Mouse (Mus musculus): ENCODE results near the gene Psph. TPM values are rescaled to one million over a fixed set of nuclear protein-coding genes. Genes with fewer than 3 reads are reported as not detected.
A peak's percentile ranks its signal among the peaks of the same experiment; 100 is the strongest.
"Not testable (repeated sequence)": the region's sequence is repeated elsewhere in the genome, so short reads cannot be mapped to it uniquely, and the experiment has no call there.

Psph gene
- total and polyA plus RNA-seq, 3 experiments, result 54.8 to 170 (median 148) TPM

DNA sequence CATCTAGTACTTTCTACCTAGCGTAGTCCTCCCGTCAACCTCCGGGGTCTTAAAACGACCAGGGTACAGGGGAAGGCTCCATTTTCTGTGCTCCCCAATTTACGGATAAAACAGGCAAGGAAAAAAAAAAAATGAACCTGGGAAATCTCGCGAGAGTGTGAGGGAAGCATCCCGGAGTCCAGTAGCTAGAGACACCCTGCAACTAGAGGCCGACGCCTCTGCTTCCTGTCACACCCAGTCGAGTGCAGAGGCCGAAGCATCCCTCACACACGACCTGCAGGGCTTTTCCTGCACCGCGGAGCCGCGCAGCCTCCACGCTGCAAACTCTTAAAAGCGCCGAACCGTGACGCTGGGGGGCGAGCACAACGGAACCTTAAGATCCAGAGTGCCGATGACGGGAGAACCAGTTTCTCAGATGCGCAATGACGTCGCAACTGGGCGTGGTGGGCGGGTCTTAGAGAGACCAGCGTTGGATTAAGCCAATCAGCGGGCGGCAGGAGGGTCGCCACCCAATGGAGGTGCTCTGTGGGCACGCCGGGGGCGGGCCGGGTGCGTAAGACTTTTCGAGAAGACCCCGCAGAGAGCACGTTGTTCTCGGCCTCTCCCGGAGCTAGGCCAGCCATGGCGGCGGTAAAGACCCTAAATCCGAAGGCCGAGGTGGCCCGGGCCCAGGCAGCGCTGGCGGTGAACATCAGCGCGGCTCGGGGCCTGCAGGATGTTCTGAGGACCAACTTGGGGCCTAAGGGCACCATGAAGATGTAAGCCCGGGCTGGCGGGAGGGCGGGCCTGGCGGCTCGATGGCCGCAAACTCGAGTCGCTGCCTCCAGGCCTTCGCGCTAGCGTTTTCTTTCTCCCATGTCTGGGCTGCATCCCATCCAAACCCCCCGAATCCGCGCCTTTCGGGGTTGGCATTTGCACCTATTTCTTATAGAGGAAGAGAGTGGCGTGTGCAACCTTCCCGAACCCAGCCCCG, at the start of gene Psph (continued):
- TF ChIP-seq E2F4 (IDR thresholded peaks at IDR 0.05; ENCODE audit: borderline replicate concordance, low read depth, low read length) (peak; percentile 45; the same call in 1 of the 2 replicates), USF2 (IDR thresholded peaks at IDR 0.05; ENCODE audit: borderline replicate concordance in 1 of 2, insufficient read depth in 1 of 2, low read depth in 1 of 2, low read length in 2 of 2) (no peak), RCOR1 (IDR thresholded peaks at IDR 0.05; ENCODE audit: low read depth, low read length) (no peak), ZMIZ1 (IDR thresholded peaks at IDR 0.05; ENCODE audit: low read depth, low read length) (peak; percentile 93), EP300 (IDR thresholded peaks at IDR 0.05; ENCODE audit: low read depth in 1 of 2, low read length in 2 of 2) (peak in 1 of 2 experiments; percentile 23; a peak in 1 of 4 replicates)

DNA sequence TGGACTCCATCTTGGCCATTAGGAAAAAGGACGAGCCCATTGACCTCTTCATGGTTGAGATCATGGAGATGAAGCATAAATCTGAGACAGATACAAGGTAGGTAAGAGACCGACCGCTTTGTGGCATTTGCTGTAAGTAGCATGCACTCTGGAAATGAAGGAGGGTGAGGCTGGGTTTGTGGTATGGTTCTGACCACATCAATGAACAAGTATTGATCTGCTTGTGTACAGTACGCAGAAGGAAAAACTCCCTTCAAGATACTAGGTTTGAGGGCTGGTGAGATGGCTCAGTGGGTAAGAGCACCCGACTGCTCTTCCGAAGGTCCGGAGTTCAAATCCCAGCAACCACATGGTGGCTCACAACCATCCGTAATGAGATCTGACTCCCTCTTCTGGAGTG, 3.3 kb upstream of the Psph start:
- H3K27ac ChIP-seq (ENCODE audit: control insufficient read depth, low read depth, low read length); H3K27me3 ChIP-seq (ENCODE audit: control insufficient read depth in 1 of 2, insufficient read depth in 2 of 2, low read length in 2 of 2); DNase-seq (ENCODE audit: low read depth, low spot score); H3K9ac ChIP-seq (ENCODE audit: control insufficient read depth, low read depth, low read length, poor library complexity, severe bottlenecking); H3K4me3 ChIP-seq (ENCODE audit: control insufficient read depth in 1 of 2, insufficient read depth in 1 of 2, low read depth in 2 of 2, low read length in 2 of 2); H3K9me3 ChIP-seq (replicated peaks; ENCODE audit: insufficient read depth, low read length): not testable (repeated sequence)
- H3K4me1 ChIP-seq (ENCODE audit: control insufficient read depth in 1 of 2, insufficient read depth in 2 of 2, low read length in 2 of 2), result peaks cover 5 to 24% of the 10 kb centered on the region in 2 experiments; a peak in 2 of 4 replicates
- H3K36me3 ChIP-seq (ENCODE audit: control insufficient read depth in 1 of 2, insufficient read depth in 2 of 2, low read length in 2 of 2), result peaks cover 51 to 54% of the 10 kb centered on the region in 2 experiments
- H3K79me2 ChIP-seq (ENCODE audit: control insufficient read depth, insufficient read depth, low read length, poor library complexity), result peaks cover 49% of the 10 kb centered on the region

GRCm38 (mm10) chr5:129787818-129788593, 757 bp upstream of the Psph start:
- Histone ChIP-seq H3K4me3 (ENCODE audit: control insufficient read depth in 1 of 2, insufficient read depth in 1 of 2, low read depth in 2 of 2, low read length in 2 of 2) (peak overlapping the region; percentile 70 to 84), H3K9ac (ENCODE audit: control insufficient read depth, low read depth, low read length, poor library complexity, severe bottlenecking) (peak overlapping the region; percentile 94), H3K79me2 (ENCODE audit: control insufficient read depth, insufficient read depth, low read length, poor library complexity) (peaks cover 49% of the 10 kb centered on the region), H3K4me1 (ENCODE audit: control insufficient read depth in 1 of 2, insufficient read depth in 2 of 2, low read length in 2 of 2) (peaks cover 5 to 24% of the 10 kb centered on the region in 2 experiments; a peak in 2 of 4 replicates), H3K27ac (ENCODE audit: control insufficient read depth, low read depth, low read length) (peak overlapping the region; percentile 82), H3K36me3 (ENCODE audit: control insufficient read depth in 1 of 2, insufficient read depth in 2 of 2, low read length in 2 of 2) (peaks cover 38 to 46% of the 10 kb centered on the region in 2 experiments), H3K9me3 (replicated peaks; ENCODE audit: insufficient read depth, low read length) (no peaks in the 10 kb centered on the region), H3K27me3 (ENCODE audit: control insufficient read depth in 1 of 2, insufficient read depth in 2 of 2, low read length in 2 of 2) (no peaks in the 10 kb centered on the region)
- DNase-seq (ENCODE audit: low read depth, low spot score), result peak; percentile 32
- TF ChIP-seq MXI1 (IDR thresholded peaks at IDR 0.05; ENCODE audit: low read depth, low read length) (peak; percentile 76), MYB (IDR thresholded peaks at IDR 0.05; ENCODE audit: low read depth, low read length) (no peak), ZNF384 (IDR thresholded peaks at IDR 0.05; ENCODE audit: low read depth, low read length) (0 out of 2 replicates have a peak, but pooled peaks have one; percentile 14), CHD1 (IDR thresholded peaks at IDR 0.05; ENCODE audit: low read depth, low read length) (peak; percentile 79; the same call in 1 of the 2 replicates), NRF1 (IDR thresholded peaks at IDR 0.05; ENCODE audit: insufficient read depth, low read depth, low read length, poor library complexity, severe bottlenecking) (no peak), NELFE (IDR thresholded peaks at IDR 0.05; ENCODE audit: low read depth, low read length) (no peak), ELF1 (IDR thresholded peaks at IDR 0.05; ENCODE audit: low read depth, low read length) (no peak), RAD21 (IDR thresholded peaks at IDR 0.05; ENCODE audit: low read depth, low read length) (no peak), SIN3A (IDR thresholded peaks at IDR 0.05; ENCODE audit: low read length) (0 out of 2 replicates have a peak, but pooled peaks have one; percentile 45), MYC (IDR thresholded peaks at IDR 0.05; ENCODE audit: low read depth, low read length) (peak; percentile 9; the same call in 1 of the 2 replicates), MEF2A (IDR thresholded peaks at IDR 0.05; ENCODE audit: extremely low read depth, insufficient replicate concordance, low read depth, low read length, poor library complexity, severe bottlenecking) (no peak)

Measured in MEL (cell line).